Mouse (Mus musculus): Measurements from ENCODE around the gene Smarcad1. TPM values are rescaled to one million over a fixed set of nuclear protein-coding genes. Genes with fewer than 3 reads are reported as not detected.
A peak's percentile ranks its signal among the peaks of the same experiment; 100 is the strongest.
"Not testable (repeated sequence)": the region's sequence is repeated elsewhere in the genome, so short reads cannot be mapped to it uniquely, and the experiment has no call there.

Smarcad1 gene
- polyA plus RNA-seq (2015; fragmentation: Nextera tagmentation; extraction: Ambion mirVana) = 98.8 and 101 TPM in 2 replicates

- peak within 1 kb of the TSS; percentile 94 for H3K9ac ChIP-seq
- peak; percentile 96 for ATAC-seq (ENCODE audit: low FRiP score)
- peaks cover 13% of the 10 kb centered on the region for H3K4me1 ChIP-seq (replicated peaks)
- H3K9me3 ChIP-seq = no peaks in the 10 kb centered on the region
- peak within 1 kb of the TSS; percentile 98 for H3K27ac ChIP-seq
- H3K36me3 ChIP-seq = peaks cover 35% of the 10 kb centered on the region
- peak within 1 kb of the TSS; percentile 68 for H3K4me3 ChIP-seq
- H3K27me3 ChIP-seq = no peaks in the 10 kb centered on the region
- peak within 1 kb of the TSS; percentile 76 for H3K4me2 ChIP-seq
- WGBS = under 1% methylated on average over 61 of the region's 81 CpGs
These were observed at the start of gene Smarcad1 for GRCm38 (mm10) chr6:65042491-65043171. Smarcad1 (plus strand) TSS chr6:65042583.

DNA sequence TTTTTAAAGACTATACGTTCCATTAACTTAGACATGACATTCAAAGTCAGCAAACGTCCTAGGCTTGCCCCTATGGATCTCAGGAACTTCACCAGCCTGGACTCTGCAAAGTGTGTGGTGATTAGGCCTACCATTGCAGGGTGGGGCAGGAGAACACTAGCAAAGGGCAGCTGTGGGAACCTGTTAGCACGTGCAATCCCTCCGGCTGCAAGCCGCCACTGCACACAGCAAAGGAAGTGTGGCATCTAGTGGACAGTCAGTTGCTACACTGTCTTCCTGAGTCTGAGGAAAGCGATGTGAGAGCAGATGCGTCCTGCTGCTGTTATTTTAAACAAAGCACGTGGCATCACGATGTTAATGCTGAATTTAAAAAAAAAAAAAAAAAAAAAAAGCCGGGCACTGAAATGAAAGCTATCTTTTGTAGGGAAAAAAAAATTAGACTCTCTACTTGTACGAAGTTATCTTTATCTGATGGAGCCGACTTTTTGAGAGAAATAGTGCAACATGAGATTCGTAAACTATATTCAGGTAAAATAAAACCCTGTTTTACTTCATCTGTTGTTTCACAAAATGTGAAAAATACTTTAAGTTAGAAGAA, 45.5 kb upstream of the Smarcad1 start:
- no peaks in the 10 kb centered on the region for H3K27me3 ChIP-seq
- H3K27ac ChIP-seq = no peak overlapping the region
- 49% methylated on average over 13 of the region's 13 CpGs for WGBS
- H3K4me1 ChIP-seq (replicated peaks) = no peaks in the 10 kb centered on the region
- no peak overlapping the region for H3K4me2 ChIP-seq
- 0 out of 2 replicates have a peak, but pooled peaks have one; percentile 24 for ATAC-seq (ENCODE audit: low FRiP score)
- H3K36me3 ChIP-seq = no peaks in the 10 kb centered on the region
- H3K9ac ChIP-seq = no peak overlapping the region
- H3K4me3 ChIP-seq = no peak overlapping the region
- H3K9me3 ChIP-seq = no peaks in the 10 kb centered on the region

DNA sequence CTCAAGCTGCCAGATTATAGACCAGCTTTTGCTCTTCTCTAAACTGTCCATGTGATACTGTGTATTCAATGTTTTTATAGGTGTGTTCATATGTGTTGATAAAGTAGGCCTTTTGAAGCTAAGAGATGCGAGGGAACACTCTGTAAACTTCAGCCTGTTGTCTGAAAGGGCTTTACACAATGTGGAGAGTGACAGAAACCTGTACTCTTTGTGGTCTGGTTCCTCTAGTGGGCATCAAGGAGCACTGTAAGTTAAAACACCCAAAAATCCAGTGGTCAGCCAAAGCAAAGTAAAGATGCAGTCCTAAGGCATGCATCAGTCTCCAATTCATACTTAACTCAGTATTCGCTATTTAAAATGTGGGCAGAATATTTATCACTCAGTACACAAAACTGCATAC, 44.6 kb upstream of the Smarcad1 start:
- WGBS = 87% methylated on average over 2 of the region's 2 CpGs
- Histone ChIP-seq H3K9ac (no peak overlapping the region), H3K9me3 (no peaks in the 10 kb centered on the region), H3K27ac (no peak overlapping the region), H3K4me2 (no peak overlapping the region), H3K36me3 (no peaks in the 10 kb centered on the region), H3K4me1 (replicated peaks) (no peaks in the 10 kb centered on the region), H3K4me3 (no peak overlapping the region), H3K27me3 (no peaks in the 10 kb centered on the region)
- no peak for ATAC-seq (ENCODE audit: low FRiP score)

- H3K4me3 ChIP-seq; H3K9ac ChIP-seq; H3K4me2 ChIP-seq; H3K9me3 ChIP-seq; H3K27me3 ChIP-seq; ATAC-seq (ENCODE audit: low FRiP score); H3K27ac ChIP-seq; H3K36me3 ChIP-seq; H3K4me1 ChIP-seq (replicated peaks): not testable (repeated sequence)
- 85% methylated on average over 5 of the region's 5 CpGs for WGBS
These were observed 41.6 kb upstream of the Smarcad1 start for GRCm38 (mm10) chr6:65000757-65001156.

GRCm38 (mm10) chr6:65002196-65002595, 40.2 kb upstream of the Smarcad1 start:
- H3K4me3 ChIP-seq = no peak overlapping the region
- H3K36me3 ChIP-seq = no peaks in the 10 kb centered on the region
- WGBS = 84% methylated on average over 3 of the region's 3 CpGs
- no peaks in the 10 kb centered on the region for H3K4me1 ChIP-seq (replicated peaks)
- no peak overlapping the region for H3K27ac ChIP-seq
- H3K27me3 ChIP-seq = no peaks in the 10 kb centered on the region
- H3K9me3 ChIP-seq = no peaks in the 10 kb centered on the region
- ATAC-seq (ENCODE audit: low FRiP score) = no peak
- H3K4me2 ChIP-seq = no peak overlapping the region
- no peak overlapping the region for H3K9ac ChIP-seq

- WGBS = 83% methylated on average over 5 of the region's 5 CpGs
- Histone ChIP-seq H3K9me3 (no peaks in the 10 kb centered on the region), H3K36me3 (no peaks in the 10 kb centered on the region), H3K4me2 (no peak overlapping the region), H3K4me3 (no peak overlapping the region), H3K4me1 (replicated peaks) (no peaks in the 10 kb centered on the region), H3K27me3 (no peaks in the 10 kb centered on the region), H3K9ac (no peak overlapping the region), H3K27ac (no peak overlapping the region)
- ATAC-seq (ENCODE audit: low FRiP score) = no peak
These were observed 33.5 kb upstream of the Smarcad1 start for GRCm38 (mm10) chr6:65008836-65009235.

GRCm38 (mm10) chr6:65011444-65011990, 30.9 kb upstream of the Smarcad1 start:
- no peaks in the 10 kb centered on the region for H3K27me3 ChIP-seq
- no peaks in the 10 kb centered on the region for H3K9me3 ChIP-seq
- H3K4me3 ChIP-seq = no peak overlapping the region
- no peaks in the 10 kb centered on the region for H3K4me1 ChIP-seq (replicated peaks)
- no peaks in the 10 kb centered on the region for H3K36me3 ChIP-seq
- no peak overlapping the region for H3K27ac ChIP-seq
- no peak overlapping the region for H3K9ac ChIP-seq
- no peak for ATAC-seq (ENCODE audit: low FRiP score)
- 85% methylated on average over 5 of the region's 5 CpGs for WGBS
- no peak overlapping the region for H3K4me2 ChIP-seq

GRCm38 (mm10) chr6:65012142-65012541, 30.2 kb upstream of the Smarcad1 start:
- Histone ChIP-seq H3K27me3 (no peaks in the 10 kb centered on the region), H3K4me1 (replicated peaks) (no peaks in the 10 kb centered on the region), H3K9me3 (no peaks in the 10 kb centered on the region), H3K27ac (no peak overlapping the region), H3K4me2 (no peak overlapping the region), H3K4me3 (no peak overlapping the region), H3K9ac (no peak overlapping the region), H3K36me3 (no peaks in the 10 kb centered on the region)
- ATAC-seq (ENCODE audit: low FRiP score) = no peak
- WGBS = 93% methylated on average over 2 of the region's 2 CpGs

DNA sequence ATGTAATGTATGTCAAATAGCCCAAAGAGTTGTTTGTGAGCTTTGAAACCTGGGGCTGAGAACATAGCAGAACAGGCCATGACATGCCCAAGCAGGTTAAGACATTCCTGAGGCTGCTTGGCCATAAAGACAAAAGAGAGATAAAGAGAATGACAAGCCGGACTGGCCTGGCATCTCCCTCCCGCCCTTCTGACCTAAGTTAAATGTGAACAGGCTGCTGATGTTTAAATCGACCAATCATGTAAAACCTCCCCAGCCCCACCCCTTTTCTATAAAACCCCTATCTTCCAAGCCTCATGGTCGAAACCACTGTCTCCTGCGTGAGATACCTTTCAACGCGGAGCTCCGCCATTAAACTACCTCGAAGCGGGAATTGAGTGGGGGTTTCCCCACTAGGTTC, 24.8 kb upstream of the Smarcad1 start:
- Histone ChIP-seq H3K4me3 (no peak overlapping the region), H3K36me3 (no peaks in the 10 kb centered on the region), H3K27ac (no peak overlapping the region), H3K9ac (no peak overlapping the region), H3K9me3 (no peaks in the 10 kb centered on the region), H3K27me3 (no peaks in the 10 kb centered on the region), H3K4me1 (replicated peaks) (no peaks in the 10 kb centered on the region), H3K4me2 (no peak overlapping the region)
- WGBS = 94% methylated on average over 10 of the region's 10 CpGs
- ATAC-seq (ENCODE audit: low FRiP score) = no peak

- not testable (repeated sequence) for H3K4me3 ChIP-seq; H3K9me3 ChIP-seq; H3K9ac ChIP-seq; H3K36me3 ChIP-seq; H3K27me3 ChIP-seq; H3K27ac ChIP-seq; H3K4me1 ChIP-seq (replicated peaks); H3K4me2 ChIP-seq; ATAC-seq (ENCODE audit: low FRiP score)
- 86% methylated on average over 5 of the region's 5 CpGs for WGBS
These were observed 23.4 kb upstream of the Smarcad1 start for GRCm38 (mm10) chr6:65018966-65019365.

GRCm38 (mm10) chr6:65021883-65022282, 20.5 kb upstream of the Smarcad1 start:
- H3K4me3 ChIP-seq = no peak overlapping the region
- 16% methylated on average over 4 of the region's 4 CpGs for WGBS
- H3K9ac ChIP-seq = no peak overlapping the region
- no peak for ATAC-seq (ENCODE audit: low FRiP score)
- H3K27ac ChIP-seq = no peak overlapping the region
- H3K36me3 ChIP-seq = no peaks in the 10 kb centered on the region
- no peaks in the 10 kb centered on the region for H3K9me3 ChIP-seq
- H3K4me2 ChIP-seq = no peak overlapping the region
- no peaks in the 10 kb centered on the region for H3K4me1 ChIP-seq (replicated peaks)
- H3K27me3 ChIP-seq = no peaks in the 10 kb centered on the region

GRCm38 (mm10) chr6:65023053-65023452, 19.3 kb upstream of the Smarcad1 start:
- no peak overlapping the region for H3K4me2 ChIP-seq
- no peak overlapping the region for H3K9ac ChIP-seq
- no peaks in the 10 kb centered on the region for H3K9me3 ChIP-seq
- no peaks in the 10 kb centered on the region for H3K27me3 ChIP-seq
- H3K4me3 ChIP-seq = no peak overlapping the region
- no peak overlapping the region for H3K27ac ChIP-seq
- 82% methylated on average over 6 of the region's 6 CpGs for WGBS
- no peaks in the 10 kb centered on the region for H3K4me1 ChIP-seq (replicated peaks)
- ATAC-seq (ENCODE audit: low FRiP score) = no peak
- H3K36me3 ChIP-seq = no peaks in the 10 kb centered on the region

- no peaks in the 10 kb centered on the region for H3K36me3 ChIP-seq
- no peak overlapping the region for H3K9ac ChIP-seq
- WGBS = 68% methylated on average over 2 of the region's 2 CpGs
- H3K9me3 ChIP-seq = no peaks in the 10 kb centered on the region
- H3K4me3 ChIP-seq = no peak overlapping the region
- no peak for ATAC-seq (ENCODE audit: low FRiP score)
- H3K4me2 ChIP-seq = no peak overlapping the region
- H3K27ac ChIP-seq = no peak overlapping the region
- no peaks in the 10 kb centered on the region for H3K27me3 ChIP-seq
- H3K4me1 ChIP-seq (replicated peaks) = no peaks in the 10 kb centered on the region
These were observed 17.7 kb upstream of the Smarcad1 start for GRCm38 (mm10) chr6:65024668-65025067.

Measured in hindbrain, embryonic 13.5 days (tissue).